Mouse (Mus musculus) liver, postnatal 0 days (tissue): Measurements from ENCODE around the gene Espn. TPM values are rescaled to one million over a fixed set of nuclear protein-coding genes. Genes with fewer than 3 reads are reported as not detected.

Experiments used
- ATAC-seq: fragments of 200-750 bp; cut with Nextera tagmentation; 2 replicates; pipeline ENCODE4 v1.8.0; 2017; ENCODE audit warnings: mild to moderate bottlenecking, moderate library complexity
- DNase-seq: peaks from one replicate; pipeline ENCODE4 v3.0.0-alpha.2; 2016
- H3K27ac ChIP-seq: fragments of 300-500 bp; sonication (generic); 2 replicates; pipeline ENCODE4 v1.5.1; 2014; ENCODE audit warnings: antibody characterized with exemption, moderate library complexity, mild to moderate bottlenecking, low read depth
- H3K27me3 ChIP-seq: fragments of 300-500 bp; sonication (generic); 2 replicates; pipeline ENCODE4 v1.6.1; 2014; ENCODE audit warnings: low read length, control low read depth, mixed read lengths; ENCODE audit not compliant: insufficient read depth
- H3K36me3 ChIP-seq: fragments of 300-500 bp; sonication (generic); replicated peaks from 2 replicates; pipeline ENCODE4 v1.6.1; 2014; ENCODE audit warnings: mild to moderate bottlenecking, control low read depth, low read length, moderate library complexity, mixed read lengths; ENCODE audit not compliant: insufficient read depth
- H3K4me1 ChIP-seq: fragments of 300-500 bp; sonication (generic); 2 replicates; pipeline ENCODE4 v1.6.1; 2014; ENCODE audit warnings: antibody characterized with exemption, mild to moderate bottlenecking, control low read depth; ENCODE audit not compliant: insufficient read depth
- H3K4me2 ChIP-seq: fragments of 300-500 bp; sonication (generic); 2 replicates; pipeline ENCODE4 v1.6.1; 2014; ENCODE audit warnings: low read depth, mild to moderate bottlenecking, low read length, moderate library complexity, mixed read lengths
- H3K4me3 ChIP-seq: fragments of 300-500 bp; sonication (generic); 2 replicates; pipeline ENCODE4 v1.5.1; 2014; ENCODE audit warnings: low read depth, low read length
- H3K9ac ChIP-seq: fragments of 300-500 bp; sonication (generic); replicated peaks from 2 replicates; pipeline ENCODE4 v1.6.1; 2014; ENCODE audit warnings: mild to moderate bottlenecking, moderate library complexity
- H3K9me3 ChIP-seq: fragments of 300-500 bp; sonication (generic); 2 replicates; pipeline ENCODE4 v1.6.1; 2016; ENCODE audit warnings: mild to moderate bottlenecking, control low read depth, low read length, mixed read lengths
- CTCF ChIP-seq: sonication (generic); IDR thresholded peaks from 2 replicates; pipeline ENCODE4 v1.5.1; 2016; ENCODE audit warnings: antibody characterized with exemption, low read depth
- EP300 ChIP-seq: IDR thresholded peaks from 2 replicates; pipeline ENCODE4 v1.6.1; 2016; ENCODE audit warnings: antibody characterized with exemption, low read depth, mild to moderate bottlenecking
- WGBS: fragments of 180-500 bp; shearing (Covaris S2); extraction: QIAGEN DNeasy Blood & Tissue Kit; methylation state at CpG from one replicate; pipeline ENCODE4 v1.1.7; 2014; ENCODE audit not compliant: insufficient replicate concordance; 5-methylcytosine and 5-hydroxymethylcytosine counted together
- polyA plus RNA-seq: library from polyadenylated mRNA; unstranded; fragments of >200 nt; fragmentation: Nextera tagmentation; extraction: Ambion mirVana; gene quantifications from 2 replicates; pipeline ENCODE4 v1.2.1, GENCODE M21; 2015

Gene Espn
- polyA plus RNA-seq, 1 experiment from 2014 or later = 1.8 TPM

DNA sequence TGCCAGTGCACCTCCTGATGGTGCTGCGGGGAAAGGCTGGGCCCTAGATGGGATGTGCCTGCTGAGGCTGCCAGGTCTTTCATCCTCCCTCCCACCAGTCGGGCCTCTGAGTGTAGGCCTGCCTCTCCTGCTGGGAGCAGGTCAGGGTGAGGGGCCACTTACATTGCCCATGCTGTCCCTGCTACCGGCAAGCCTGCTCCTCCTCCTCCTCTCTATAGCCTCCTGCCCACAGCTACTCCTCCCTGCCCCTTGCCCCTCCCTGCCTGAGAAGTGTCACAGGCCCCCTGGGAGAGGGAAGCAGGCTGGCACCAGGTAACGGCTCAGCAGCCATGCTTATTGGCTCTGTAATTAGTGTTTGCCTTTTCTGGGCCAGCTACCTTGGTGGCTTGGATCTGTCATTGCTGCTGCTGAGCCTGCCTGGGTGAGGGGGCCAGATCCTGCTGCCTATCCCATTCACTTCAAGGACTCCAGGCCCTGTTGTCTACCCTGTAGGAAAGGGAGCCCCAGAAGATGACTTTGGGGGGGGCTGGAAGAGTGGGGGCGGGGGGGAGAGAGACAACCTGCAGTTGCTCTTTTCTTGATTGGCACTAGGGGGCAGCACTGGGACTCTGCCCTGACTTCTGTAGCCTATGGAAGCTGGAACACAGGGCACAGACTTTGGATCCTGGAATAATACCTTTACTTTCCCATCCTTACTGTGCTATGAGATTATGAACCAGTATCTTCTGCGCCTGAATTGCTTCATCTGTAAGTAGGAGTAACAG lies 15.9 kb downstream of the Espn start:
- H3K9ac ChIP-seq = no peak overlapping the region
- H3K36me3 ChIP-seq = no peaks in the 10 kb centered on the region
- H3K4me1 ChIP-seq = peaks cover 16% of the 10 kb centered on the region
- ATAC-seq (no peak), DNase-seq (peak; percentile 54)
- 48% methylated on average over 5 of the region's 6 CpGs for WGBS
- TF ChIP-seq CTCF (peak; percentile 73), EP300 (no peak)
- H3K4me2 ChIP-seq = no peak overlapping the region
- no peaks in the 10 kb centered on the region for H3K9me3 ChIP-seq
- peaks cover 35% of the 10 kb centered on the region for H3K27me3 ChIP-seq
- no peak overlapping the region for H3K4me3 ChIP-seq
- H3K27ac ChIP-seq = no peak overlapping the region

DNA sequence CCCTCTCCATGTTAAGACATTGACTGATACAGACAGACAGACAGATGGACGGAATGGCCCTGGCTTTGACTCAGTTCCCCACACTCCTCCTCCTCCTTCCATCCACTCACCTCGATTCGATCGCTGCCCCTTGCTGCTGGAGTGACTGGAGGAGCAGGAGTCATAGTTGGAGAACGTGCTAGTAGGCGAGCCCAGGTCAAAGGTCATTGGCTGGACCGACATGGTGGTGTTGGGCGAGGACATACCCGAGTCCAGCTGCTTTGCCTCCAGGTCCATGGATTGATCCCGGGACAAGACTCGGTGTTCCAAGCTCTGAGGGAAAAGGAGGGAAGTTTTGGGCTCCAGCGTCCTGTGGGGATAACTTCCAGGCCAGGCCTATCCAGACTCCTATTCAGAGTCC lies 16.8 kb downstream of the Espn start:
- Histone ChIP-seq H3K4me1 (peaks cover 18% of the 10 kb centered on the region), H3K36me3 (no peaks in the 10 kb centered on the region), H3K9ac (no peak overlapping the region), H3K27me3 (peaks cover 39% of the 10 kb centered on the region), H3K4me3 (no peak overlapping the region), H3K9me3 (no peaks in the 10 kb centered on the region), H3K4me2 (no peak overlapping the region), H3K27ac (no peak overlapping the region)
- WGBS = 84% methylated on average over 12 of the region's 12 CpGs
- TF ChIP-seq CTCF (no peak), EP300 (no peak)
- ATAC-seq = no peak
- no peak for DNase-seq

DNA sequence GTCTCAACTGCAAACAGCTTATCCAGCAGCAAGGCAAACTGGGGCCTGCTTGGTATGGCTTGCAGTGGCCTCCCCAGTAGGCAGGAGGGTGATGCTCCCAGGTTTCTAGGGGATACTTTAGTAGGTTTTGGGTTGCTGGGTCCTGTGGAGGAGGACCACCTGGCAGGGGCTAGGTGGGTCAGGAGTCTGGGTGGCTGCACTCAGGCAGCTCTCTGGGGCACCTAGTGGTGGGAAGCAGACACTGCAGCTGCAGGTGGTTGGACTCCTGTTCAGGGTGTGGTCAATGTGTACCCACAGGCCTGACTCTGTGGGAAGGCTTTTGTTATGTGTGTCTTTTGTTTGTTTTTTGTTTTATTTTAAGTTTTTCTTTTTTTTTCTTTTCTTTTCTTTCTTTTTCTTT lies 17.7 kb downstream of the Espn start:
- TF ChIP-seq CTCF = peak; percentile 86
- TF ChIP-seq EP300 = no peak
- no peaks in the 10 kb centered on the region for H3K9me3 ChIP-seq
- no peak overlapping the region for H3K4me3 ChIP-seq
- H3K27me3 ChIP-seq = peaks cover 48% of the 10 kb centered on the region
- DNase-seq = peak; percentile 69
- no peak overlapping the region for H3K4me2 ChIP-seq
- peaks cover 20% of the 10 kb centered on the region for H3K4me1 ChIP-seq
- no peak for ATAC-seq
- H3K27ac ChIP-seq = no peak overlapping the region
- H3K9ac ChIP-seq = no peak overlapping the region
- no peaks in the 10 kb centered on the region for H3K36me3 ChIP-seq

DNA sequence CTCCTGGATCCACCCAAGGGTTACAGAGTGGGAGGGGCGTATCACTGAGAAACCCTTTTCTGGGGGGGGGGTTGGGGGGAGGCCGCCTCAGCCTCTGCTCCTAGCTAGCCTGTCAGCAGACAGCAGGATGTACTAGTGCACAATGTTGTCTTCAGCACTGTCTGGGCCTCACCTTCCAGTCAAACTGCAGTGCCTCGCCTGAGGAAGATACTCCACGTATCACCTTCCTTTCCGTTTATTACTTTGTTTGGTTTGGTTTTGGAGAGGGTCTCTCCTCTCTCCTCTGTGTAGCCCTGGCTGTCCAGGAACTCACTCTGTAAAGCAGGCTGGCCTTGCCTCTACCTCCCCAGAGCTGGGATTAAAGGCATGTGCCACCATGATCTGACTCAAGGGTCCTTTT lies 19.0 kb downstream of the Espn start:
- ATAC-seq = no peak
- no peak overlapping the region for H3K4me3 ChIP-seq
- H3K4me1 ChIP-seq = peaks cover 24% of the 10 kb centered on the region
- DNase-seq = no peak
- no peaks in the 10 kb centered on the region for H3K36me3 ChIP-seq
- H3K9ac ChIP-seq = no peak overlapping the region
- no peak overlapping the region for H3K4me2 ChIP-seq
- peaks cover 61% of the 10 kb centered on the region for H3K27me3 ChIP-seq
- no peaks in the 10 kb centered on the region for H3K9me3 ChIP-seq
- 55% methylated on average over 5 of the region's 5 CpGs for WGBS
- no peak overlapping the region for H3K27ac ChIP-seq
- TF ChIP-seq EP300 = no peak
- no peak for TF ChIP-seq CTCF

DNA sequence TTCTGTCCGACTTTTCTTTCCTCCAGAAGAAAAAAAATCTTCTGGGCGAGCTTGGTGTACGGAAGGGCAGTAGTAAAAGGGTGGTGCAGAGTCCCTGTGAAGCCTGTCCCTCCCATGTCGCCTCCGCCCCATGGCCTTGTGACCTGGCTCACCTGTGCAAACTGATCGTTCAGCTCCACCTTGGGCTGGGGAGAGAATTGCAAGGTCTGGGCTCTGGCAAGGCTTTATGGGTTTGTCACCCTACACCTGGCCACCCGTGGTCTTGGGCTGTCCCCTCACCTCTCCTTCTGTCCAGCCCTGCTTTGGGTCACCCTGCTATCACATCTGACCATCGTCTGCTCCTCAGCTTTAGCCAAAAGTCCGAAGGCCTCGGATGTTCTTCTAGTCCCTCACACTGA lies 19.4 kb downstream of the Espn start:
- Histone ChIP-seq H3K27ac (no peak overlapping the region), H3K9ac (no peak overlapping the region), H3K4me2 (no peak overlapping the region)

DNA sequence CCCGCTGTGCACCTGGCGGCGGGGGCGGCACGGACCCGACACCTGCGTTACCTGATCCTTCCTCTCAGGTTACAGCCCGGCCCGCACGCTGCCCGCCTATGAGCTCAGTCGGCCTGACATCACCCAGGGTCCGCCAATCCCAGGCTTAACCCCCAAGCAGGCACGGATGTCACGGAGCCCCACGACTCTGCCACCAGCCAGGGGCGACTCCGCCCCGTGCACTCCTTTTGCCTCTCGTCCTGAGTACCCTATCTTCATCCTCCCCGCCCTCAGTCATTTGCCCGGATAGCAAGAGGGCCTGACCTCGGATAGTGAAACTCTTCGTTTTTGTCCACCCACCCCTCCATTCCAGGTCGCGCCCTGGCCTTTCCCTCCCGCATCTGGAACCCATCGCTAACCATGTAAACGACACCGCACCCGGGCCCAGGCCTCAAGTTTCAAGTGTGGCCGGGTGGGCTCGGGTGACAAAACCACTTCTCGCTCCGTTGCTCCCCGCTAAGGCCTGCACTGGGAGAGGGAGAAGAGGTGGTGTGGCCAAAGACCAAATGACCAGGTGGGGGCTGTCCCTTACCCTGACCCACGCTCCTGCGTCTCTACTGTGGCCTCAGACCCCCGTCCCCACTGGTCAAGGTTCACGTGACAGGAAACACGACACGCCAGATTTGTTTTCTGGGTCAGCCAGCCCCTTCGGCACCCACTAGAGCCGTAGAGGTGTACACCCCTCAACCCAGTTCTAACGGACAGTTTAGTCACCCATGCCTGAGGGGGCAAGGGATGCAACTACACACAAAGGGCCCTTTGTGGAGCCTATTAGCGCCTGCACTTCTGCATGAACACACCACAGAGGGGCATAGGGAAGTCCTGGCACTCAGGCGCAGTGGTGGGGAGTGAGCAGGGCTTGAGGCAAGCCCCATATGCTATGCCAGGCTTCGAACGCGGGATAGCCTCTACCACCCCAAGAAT lies 20.1 kb downstream of the Espn start:
- H3K36me3 ChIP-seq = no peaks in the 10 kb centered on the region
- no peaks in the 10 kb centered on the region for H3K9me3 ChIP-seq
- peak overlapping the region; percentile 33 for H3K4me3 ChIP-seq
- H3K9ac ChIP-seq = no peak overlapping the region
- ATAC-seq = no peak
- peaks cover 71% of the 10 kb centered on the region for H3K27me3 ChIP-seq
- 8% methylated on average over 50 of the region's 50 CpGs for WGBS
- TF ChIP-seq EP300 = no peak
- no peak for TF ChIP-seq CTCF
- DNase-seq = no peak
- peak overlapping the region; percentile 64 for H3K4me2 ChIP-seq
- H3K4me1 ChIP-seq = peaks cover 22% of the 10 kb centered on the region
- no peak overlapping the region for H3K27ac ChIP-seq

More for the DNA sequence above, 19.4 kb downstream of the Espn start:
- H3K4me1 ChIP-seq = peaks cover 22% of the 10 kb centered on the region
- 27% methylated on average over 10 of the region's 10 CpGs for WGBS
- H3K27me3 ChIP-seq = peaks cover 65% of the 10 kb centered on the region
- ATAC-seq = no peak
- no peak overlapping the region for H3K4me3 ChIP-seq
- no peaks in the 10 kb centered on the region for H3K9me3 ChIP-seq
- H3K36me3 ChIP-seq = no peaks in the 10 kb centered on the region
- TF ChIP-seq EP300 (no peak), CTCF (no peak)
- DNase-seq = no peak
